Comparison of ENCODE assay signal across 8 mouse cellular contexts in genomic region chr12:28817427-28817752, GRCm38 (mm10).
DNase-seq lines count a peak whose midpoint lies in the region; ATAC-seq and TF ChIP-seq lines count a peak whose summit lies in the region.

No protein-coding gene starts in this region.

- H3K9me3 ChIP-seq in lung, embryonic 14.5 days (ENCODE audit: low read depth, low read length), result no peaks in the 10 kb centered on the region
- H3K9me3 ChIP-seq in forebrain, embryonic 13.5 days (replicated peaks), result no peaks in the 10 kb centered on the region
- 0 out of 2 replicates have a peak, but pooled peaks cover 4% of the 10 kb centered on the region for H3K9me3 ChIP-seq in kidney, embryonic 16.5 days (ENCODE audit: low read length)
- no peaks in the 10 kb centered on the region for H3K9me3 ChIP-seq in neural tube, embryonic 11.5 days (ENCODE audit: control insufficient read depth, low read length)

- no peaks in the 10 kb centered on the region for H3K27me3 ChIP-seq in lung, embryonic 14.5 days (ENCODE audit: insufficient read depth, low read length)
- peaks cover 55% of the 10 kb centered on the region for H3K27me3 ChIP-seq in forebrain, embryonic 13.5 days
- H3K27me3 ChIP-seq in kidney, embryonic 16.5 days (ENCODE audit: insufficient read depth, low read length), result no peaks in the 10 kb centered on the region
- H3K27me3 ChIP-seq in neural tube, embryonic 11.5 days (ENCODE audit: control insufficient read depth, insufficient read depth, low read length), result no peaks in the 10 kb centered on the region

- no peak overlapping the region for H3K27ac ChIP-seq in lung, embryonic 14.5 days (ENCODE audit: low read depth)
- H3K27ac ChIP-seq in forebrain, embryonic 13.5 days, result peak overlapping the region; percentile 83
- no peak overlapping the region for H3K27ac ChIP-seq in kidney, embryonic 16.5 days (ENCODE audit: low read length)
- H3K27ac ChIP-seq in neural tube, embryonic 11.5 days (ENCODE audit: low read depth, low read length), result peak overlapping the region; percentile 67

- no peak overlapping the region for H3K4me3 ChIP-seq in lung, embryonic 14.5 days (ENCODE audit: low read depth, low read length)
- no peak overlapping the region for H3K4me3 ChIP-seq in forebrain, embryonic 13.5 days
- no peak overlapping the region for H3K4me3 ChIP-seq in kidney, embryonic 16.5 days (ENCODE audit: low read length)
- no peak overlapping the region for H3K4me3 ChIP-seq in neural tube, embryonic 11.5 days (ENCODE audit: low read depth, low read length)

- WGBS in lung, embryonic 14.5 days, result 18% methylated on average over 5 of the region's 5 CpGs
- WGBS in forebrain, embryonic 13.5 days, result 2% methylated on average over 5 of the region's 5 CpGs
- 31% methylated on average over 5 of the region's 5 CpGs for WGBS in kidney, embryonic 16.5 days
- 9% methylated on average over 5 of the region's 5 CpGs for WGBS in neural tube, embryonic 11.5 days

- H3K4me1 ChIP-seq in lung, embryonic 14.5 days (ENCODE audit: insufficient read depth), result no peaks in the 10 kb centered on the region
- H3K4me1 ChIP-seq in forebrain, embryonic 13.5 days, result peaks cover 36% of the 10 kb centered on the region
- H3K4me1 ChIP-seq in kidney, embryonic 16.5 days (ENCODE audit: insufficient read depth, low read length), result no peaks in the 10 kb centered on the region
- peaks cover 19% of the 10 kb centered on the region for H3K4me1 ChIP-seq in neural tube, embryonic 11.5 days (ENCODE audit: control insufficient read depth, insufficient read depth, low read length)

- H3K4me2 ChIP-seq in lung, embryonic 14.5 days, result no peak overlapping the region
- H3K4me2 ChIP-seq in forebrain, embryonic 13.5 days, result peak overlapping the region; percentile 35
- H3K4me2 ChIP-seq in kidney, embryonic 16.5 days (replicated peaks; ENCODE audit: low read depth, low read length), result no peak overlapping the region
- H3K4me2 ChIP-seq in neural tube, embryonic 11.5 days (ENCODE audit: low read depth), result no peak overlapping the region

- H3K9ac ChIP-seq in lung, embryonic 14.5 days, result no peak overlapping the region
- no peak overlapping the region; the same call in 1 of the 2 replicates for H3K9ac ChIP-seq in forebrain, embryonic 13.5 days
- H3K9ac ChIP-seq in kidney, embryonic 16.5 days (replicated peaks; ENCODE audit: low read length), result no peak overlapping the region
- peak overlapping the region; percentile 44; the same call in 1 of the 2 replicates for H3K9ac ChIP-seq in neural tube, embryonic 11.5 days (ENCODE audit: low read length)

- peak; percentile 49 for DNase-seq in lung, embryonic 14.5 days
- no peak for DNase-seq in lung, postnatal 14 days
- DNase-seq in neural tube, embryonic 11.5 days (ENCODE audit: low spot score), result peak; percentile 80
- no peak for DNase-seq in adrenal gland, adult 2 months
- DNase-seq in T-cell, adult 2 months (ENCODE audit: low spot score), result no peak
- DNase-seq in spleen, postnatal 10 days (ENCODE audit: low spot score in 2 of 2), result no peak

- TF ChIP-seq CTCF in lung, embryonic 14.5 days (IDR thresholded peaks at IDR 0.05; ENCODE audit: low read depth), result no peak

- no peak for ATAC-seq in lung, embryonic 14.5 days (ENCODE audit: insufficient read depth)
- ATAC-seq in forebrain, embryonic 13.5 days, result peak; percentile 96
- ATAC-seq in kidney, embryonic 16.5 days (ENCODE audit: low FRiP score, low TSS enrichment), result peak; percentile 61; the same call in 1 of the 2 replicates
- ATAC-seq in neural tube, embryonic 11.5 days (ENCODE audit: insufficient read depth, low FRiP score, low TSS enrichment), result peak; percentile 84

- no peaks in the 10 kb centered on the region for H3K36me3 ChIP-seq in lung, embryonic 14.5 days (ENCODE audit: insufficient read depth)
- no peaks in the 10 kb centered on the region for H3K36me3 ChIP-seq in forebrain, embryonic 13.5 days (ENCODE audit: poor library complexity, severe bottlenecking)
- H3K36me3 ChIP-seq in kidney, embryonic 16.5 days (ENCODE audit: insufficient read depth, low read length), result no peaks in the 10 kb centered on the region
- no peaks in the 10 kb centered on the region for H3K36me3 ChIP-seq in neural tube, embryonic 11.5 days (ENCODE audit: control insufficient read depth, insufficient read depth, low read length)

Comparison
In these comparisons a context has a peak if more than half of its experiments do, and no peak if none do; other contexts are left out.
1. DNase-seq: peak in lung, embryonic 14.5 days (single experiment) and neural tube, embryonic 11.5 days (single experiment); none in lung, postnatal 14 days (single experiment), adrenal gland, adult 2 months (single experiment), T-cell, adult 2 months (single experiment) and spleen, postnatal 10 days (0 of 2).
2. H3K27ac ChIP-seq: peak in forebrain, embryonic 13.5 days (single experiment) and neural tube, embryonic 11.5 days (single experiment); none in lung, embryonic 14.5 days (single experiment) and kidney, embryonic 16.5 days (single experiment).